Mouse (Mus musculus): Measurements from ENCODE around the gene Shld2. TPM values are rescaled to one million over a fixed set of nuclear protein-coding genes. Genes with fewer than 3 reads are reported as not detected.

Shld2 gene
- polyA plus RNA-seq, 1 experiment from 2014 or later = 4.8 TPM

DNA sequence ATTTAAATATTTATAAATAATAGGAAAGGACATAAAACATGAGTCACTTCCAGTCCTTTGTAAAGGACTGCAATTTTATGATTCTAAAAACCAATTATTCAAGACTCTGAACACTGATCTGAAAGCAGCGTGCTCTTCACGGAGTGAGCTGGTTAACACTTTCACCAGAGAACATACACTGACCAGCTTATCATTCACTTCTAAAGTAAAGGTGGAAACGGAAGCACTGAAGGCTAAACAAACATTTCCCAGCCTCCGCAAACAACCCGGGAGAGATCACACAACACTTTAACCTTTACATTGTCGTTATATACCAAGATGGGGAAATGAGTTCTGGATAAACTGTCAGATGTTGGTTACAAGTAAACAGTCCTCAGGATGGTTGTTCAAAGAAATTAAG lies 69.6 kb downstream of the Shld2 start:
- Histone ChIP-seq H3K36me3 (ENCODE audit: control insufficient read depth, insufficient read depth, low read length) (no peaks in the 10 kb centered on the region), H3K9me3 (replicated peaks; ENCODE audit: control insufficient read depth, low read length, poor library complexity, severe bottlenecking) (no peaks in the 10 kb centered on the region), H3K4me1 (ENCODE audit: control insufficient read depth, insufficient read depth, low read length) (no peaks in the 10 kb centered on the region), H3K4me2 (ENCODE audit: low read length) (no peak overlapping the region), H3K9ac (ENCODE audit: low read depth, low read length) (no peak overlapping the region), H3K27me3 (ENCODE audit: control insufficient read depth, insufficient read depth, low read depth, low read length) (no peaks in the 10 kb centered on the region), H3K27ac (ENCODE audit: low read length) (no peak overlapping the region), H3K4me3 (ENCODE audit: low read depth, low read length) (no peak overlapping the region)
- no peak for ATAC-seq
- WGBS = 89% methylated on average over 6 of the region's 6 CpGs

DNA sequence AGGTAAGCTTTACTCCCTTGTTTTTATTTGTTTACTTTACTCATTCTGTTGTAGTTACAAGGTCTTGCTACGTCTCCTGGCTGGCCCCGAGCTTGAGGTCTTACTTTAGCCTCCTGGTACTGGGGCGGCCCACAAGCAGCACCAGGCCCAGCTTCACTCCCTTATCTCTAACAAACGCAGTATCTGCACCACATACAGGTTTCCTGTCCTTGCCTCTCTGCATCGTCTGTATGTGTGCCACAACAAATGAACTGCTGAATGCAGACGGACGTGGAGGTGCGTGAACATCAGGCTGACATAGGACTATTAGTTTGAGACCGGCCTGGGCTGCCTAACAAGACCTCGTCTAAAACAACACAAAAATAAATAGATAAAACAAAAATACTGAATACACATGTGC lies 70.0 kb downstream of the Shld2 start:
- Histone ChIP-seq H3K4me1 (ENCODE audit: control insufficient read depth, insufficient read depth, low read length) (no peaks in the 10 kb centered on the region), H3K4me3 (ENCODE audit: low read depth, low read length) (no peak overlapping the region), H3K4me2 (ENCODE audit: low read length) (no peak overlapping the region), H3K36me3 (ENCODE audit: control insufficient read depth, insufficient read depth, low read length) (no peaks in the 10 kb centered on the region), H3K9me3 (replicated peaks; ENCODE audit: control insufficient read depth, low read length, poor library complexity, severe bottlenecking) (no peaks in the 10 kb centered on the region), H3K9ac (ENCODE audit: low read depth, low read length) (no peak overlapping the region), H3K27ac (ENCODE audit: low read length) (no peak overlapping the region), H3K27me3 (ENCODE audit: control insufficient read depth, insufficient read depth, low read depth, low read length) (no peaks in the 10 kb centered on the region)
- 88% methylated on average over 10 of the region's 10 CpGs for WGBS
- no peak for ATAC-seq

DNA sequence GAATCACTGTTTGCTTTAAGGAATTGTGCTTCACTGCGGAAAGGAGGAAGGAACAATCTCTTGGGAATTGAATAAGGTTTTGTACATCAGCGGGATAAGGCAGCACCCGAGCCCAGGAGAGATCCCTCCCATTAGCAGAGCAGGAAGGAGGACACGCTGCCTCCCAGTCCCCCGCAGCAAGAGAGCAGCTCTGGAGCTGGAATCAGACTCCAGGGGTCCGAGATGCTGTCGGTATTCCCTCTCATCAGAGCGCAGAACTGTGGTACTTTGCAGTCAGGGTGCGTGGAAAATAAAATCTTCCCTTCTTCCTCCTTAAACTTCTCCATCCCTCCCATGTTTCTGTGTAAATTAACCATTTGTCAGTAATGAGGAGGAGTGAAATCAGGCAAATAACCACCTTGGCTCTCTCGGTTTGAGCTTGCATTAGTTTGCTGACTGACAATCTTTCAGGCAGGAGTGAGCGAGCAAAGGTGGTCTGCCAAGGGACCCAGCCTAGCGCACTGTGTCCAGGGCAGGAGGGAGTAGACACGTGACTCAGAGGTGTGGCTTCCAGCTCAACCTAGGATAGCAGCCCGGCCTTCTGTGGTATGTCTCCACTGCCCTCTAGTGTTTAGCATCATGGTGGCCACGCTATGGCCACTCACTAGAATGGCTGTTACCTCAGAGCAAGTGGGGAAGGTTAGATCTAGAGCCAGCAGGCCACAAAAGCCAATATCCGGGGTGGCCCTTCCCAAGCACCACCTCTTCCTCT lies 75.5 kb downstream of the Shld2 start:
- H3K4me1 ChIP-seq (ENCODE audit: control insufficient read depth, insufficient read depth, low read length) = peaks cover 3% of the 10 kb centered on the region; the same call in 1 of the 2 replicates
- no peaks in the 10 kb centered on the region for H3K27me3 ChIP-seq (ENCODE audit: control insufficient read depth, insufficient read depth, low read depth, low read length)
- peak overlapping the region; percentile 40 for H3K4me3 ChIP-seq (ENCODE audit: low read depth, low read length)
- peak overlapping the region; percentile 64 for H3K9ac ChIP-seq (ENCODE audit: low read depth, low read length)
- H3K9me3 ChIP-seq (replicated peaks; ENCODE audit: control insufficient read depth, low read length, poor library complexity, severe bottlenecking) = no peaks in the 10 kb centered on the region
- 2% methylated on average over 16 of the region's 16 CpGs for WGBS
- H3K4me2 ChIP-seq (ENCODE audit: low read length) = peak overlapping the region; percentile 86
- ATAC-seq = peak; percentile 99
- no peak overlapping the region for H3K27ac ChIP-seq (ENCODE audit: low read length)
- H3K36me3 ChIP-seq (ENCODE audit: control insufficient read depth, insufficient read depth, low read length) = no peaks in the 10 kb centered on the region

DNA sequence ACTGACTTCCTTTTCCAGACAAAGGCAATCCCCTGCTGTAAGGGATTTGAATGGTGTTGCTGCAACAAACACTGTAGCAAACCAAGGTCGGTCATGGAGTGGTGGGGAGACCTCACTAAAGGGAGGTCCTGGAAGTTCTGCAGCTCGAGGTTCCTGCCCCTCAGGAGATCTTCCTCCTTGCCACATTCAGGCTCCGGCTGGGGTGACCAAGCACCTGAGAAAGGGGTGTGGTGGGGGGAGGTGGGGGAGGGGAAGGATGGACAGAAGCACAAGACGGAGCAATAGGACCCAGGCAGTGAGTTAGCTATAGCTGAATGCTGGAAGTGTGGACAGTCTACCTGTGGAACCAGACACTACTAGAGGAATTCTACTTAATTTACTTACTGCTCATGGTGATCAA lies 76.4 kb downstream of the Shld2 start:
- Histone ChIP-seq H3K27ac (ENCODE audit: low read length) (no peak overlapping the region), H3K4me3 (ENCODE audit: low read depth, low read length) (no peak overlapping the region), H3K4me1 (ENCODE audit: control insufficient read depth, insufficient read depth, low read length) (peaks cover 3% of the 10 kb centered on the region; the same call in 1 of the 2 replicates), H3K36me3 (ENCODE audit: control insufficient read depth, insufficient read depth, low read length) (no peaks in the 10 kb centered on the region), H3K27me3 (ENCODE audit: control insufficient read depth, insufficient read depth, low read depth, low read length) (no peaks in the 10 kb centered on the region), H3K9ac (ENCODE audit: low read depth, low read length) (no peak overlapping the region), H3K4me2 (ENCODE audit: low read length) (no peak overlapping the region), H3K9me3 (replicated peaks; ENCODE audit: control insufficient read depth, low read length, poor library complexity, severe bottlenecking) (no peaks in the 10 kb centered on the region)
- 65% methylated on average over 4 of the region's 4 CpGs for WGBS
- ATAC-seq = no peak

DNA sequence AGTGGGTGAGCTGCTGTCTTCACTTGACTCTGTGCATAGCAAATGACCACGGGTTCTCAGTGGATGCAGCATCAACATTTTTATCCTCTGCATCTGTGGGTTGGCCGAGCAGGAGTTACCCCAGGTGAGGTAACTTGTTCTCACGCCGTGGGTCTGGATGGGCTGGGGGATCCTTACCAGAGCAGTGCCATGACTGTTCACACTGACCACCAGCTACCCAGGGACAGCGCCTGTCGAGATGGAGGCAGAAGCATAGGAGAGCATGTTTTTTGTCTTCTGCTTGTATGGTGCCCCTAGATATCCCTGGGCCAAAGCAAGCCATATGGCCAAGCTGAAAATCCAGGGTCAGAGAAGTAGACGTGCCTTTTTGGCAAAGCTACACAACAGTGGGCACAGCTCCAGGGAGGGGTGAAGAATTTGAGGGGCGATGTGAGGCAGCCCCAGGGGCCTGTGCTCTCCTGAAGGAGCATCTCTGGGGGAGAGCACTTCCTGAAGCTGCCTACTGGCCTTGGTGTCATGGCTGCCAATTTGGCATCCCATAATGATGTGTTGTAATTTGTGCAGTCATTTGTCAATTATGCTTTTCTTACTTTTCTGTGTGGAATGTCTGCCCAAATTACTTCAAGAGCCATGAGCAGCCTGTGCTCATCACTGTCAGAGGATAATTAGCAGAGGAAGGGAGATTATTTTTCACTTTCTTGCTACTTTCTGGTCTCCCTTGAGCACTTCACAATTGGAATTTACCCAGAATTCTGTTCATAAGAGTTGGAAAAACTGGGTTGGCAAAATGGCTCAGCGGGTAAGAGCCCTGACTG lies 77.2 kb downstream of the Shld2 start:
- no peak overlapping the region for H3K9ac ChIP-seq (ENCODE audit: low read depth, low read length)
- H3K27ac ChIP-seq (ENCODE audit: low read length) = no peak overlapping the region
- ATAC-seq = no peak
- H3K4me1 ChIP-seq (ENCODE audit: control insufficient read depth, insufficient read depth, low read length) = peaks cover 3% of the 10 kb centered on the region; the same call in 1 of the 2 replicates
- no peaks in the 10 kb centered on the region for H3K27me3 ChIP-seq (ENCODE audit: control insufficient read depth, insufficient read depth, low read depth, low read length)
- no peak overlapping the region for H3K4me2 ChIP-seq (ENCODE audit: low read length)
- WGBS = 90% methylated on average over 9 of the region's 9 CpGs
- H3K4me3 ChIP-seq (ENCODE audit: low read depth, low read length) = no peak overlapping the region
- no peaks in the 10 kb centered on the region for H3K36me3 ChIP-seq (ENCODE audit: control insufficient read depth, insufficient read depth, low read length)
- H3K9me3 ChIP-seq (replicated peaks; ENCODE audit: control insufficient read depth, low read length, poor library complexity, severe bottlenecking) = no peaks in the 10 kb centered on the region

DNA sequence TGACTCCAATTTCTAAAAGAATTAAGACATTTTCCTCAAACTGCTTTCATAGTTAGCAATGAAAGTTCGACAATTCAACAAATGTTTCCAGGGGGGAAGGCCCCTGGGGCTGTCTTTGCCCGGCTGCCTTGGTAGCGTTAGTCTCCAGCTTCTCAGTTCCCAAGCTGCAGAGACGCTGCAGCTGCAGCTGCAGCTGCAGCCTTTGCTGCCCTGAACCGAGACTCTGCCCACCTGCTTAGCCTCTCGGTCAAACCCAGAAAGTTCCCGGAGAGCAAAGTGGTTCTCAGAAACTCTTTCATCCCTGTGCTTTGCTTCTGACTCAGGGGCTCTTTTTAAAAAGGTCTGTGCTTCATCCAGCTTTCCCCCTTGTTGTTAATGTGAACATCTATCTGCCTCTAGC lies 78.0 kb downstream of the Shld2 start:
- H3K9ac ChIP-seq (ENCODE audit: low read depth, low read length) = no peak overlapping the region
- no peak overlapping the region for H3K27ac ChIP-seq (ENCODE audit: low read length)
- H3K9me3 ChIP-seq (replicated peaks; ENCODE audit: control insufficient read depth, low read length, poor library complexity, severe bottlenecking) = no peaks in the 10 kb centered on the region
- no peak for ATAC-seq
- H3K4me1 ChIP-seq (ENCODE audit: control insufficient read depth, insufficient read depth, low read length) = peaks cover 3% of the 10 kb centered on the region; the same call in 1 of the 2 replicates
- no peak overlapping the region for H3K4me3 ChIP-seq (ENCODE audit: low read depth, low read length)
- WGBS = 35% methylated on average over 7 of the region's 7 CpGs
- H3K27me3 ChIP-seq (ENCODE audit: control insufficient read depth, insufficient read depth, low read depth, low read length) = no peaks in the 10 kb centered on the region
- no peaks in the 10 kb centered on the region for H3K36me3 ChIP-seq (ENCODE audit: control insufficient read depth, insufficient read depth, low read length)
- no peak overlapping the region for H3K4me2 ChIP-seq (ENCODE audit: low read length)

DNA sequence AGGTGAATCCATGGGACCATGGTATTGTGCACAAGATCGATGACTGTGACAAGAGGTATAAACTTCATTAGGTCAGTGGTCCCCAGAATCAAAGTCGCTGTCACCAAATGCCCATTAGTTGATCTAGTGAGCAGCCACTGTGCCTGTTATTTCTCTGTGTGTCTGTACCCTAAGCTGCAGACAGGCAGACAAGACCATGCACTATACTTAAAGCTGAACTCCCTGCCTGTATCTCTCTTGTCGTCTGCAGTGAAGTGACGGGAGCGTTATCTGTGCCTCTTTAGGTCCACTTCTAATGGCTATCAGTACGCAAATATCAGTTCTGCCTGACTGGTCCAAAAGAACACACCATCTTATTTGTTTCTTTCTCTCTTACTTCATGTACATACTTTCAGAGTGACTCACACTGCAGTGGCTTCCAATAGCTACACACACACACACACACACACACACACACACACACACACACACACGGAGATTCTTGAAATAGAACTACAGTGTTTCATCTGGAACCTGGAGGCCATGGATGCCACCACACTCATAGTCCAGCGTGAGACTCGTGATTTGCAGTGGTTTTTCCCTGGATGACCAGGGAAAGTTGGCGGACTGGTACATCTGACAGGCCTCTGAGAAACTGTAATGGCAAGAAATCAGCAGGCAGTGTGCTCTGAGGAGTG lies 81.3 kb downstream of the Shld2 start:
- H3K36me3 ChIP-seq (ENCODE audit: control insufficient read depth, insufficient read depth, low read length) = no peaks in the 10 kb centered on the region
- no peak overlapping the region for H3K4me3 ChIP-seq (ENCODE audit: low read depth, low read length)
- H3K9ac ChIP-seq (ENCODE audit: low read depth, low read length) = no peak overlapping the region
- no peaks in the 10 kb centered on the region for H3K9me3 ChIP-seq (replicated peaks; ENCODE audit: control insufficient read depth, low read length, poor library complexity, severe bottlenecking)
- WGBS = 92% methylated on average over 10 of the region's 10 CpGs
- no peaks in the 10 kb centered on the region for H3K4me1 ChIP-seq (ENCODE audit: control insufficient read depth, insufficient read depth, low read length)
- H3K4me2 ChIP-seq (ENCODE audit: low read length) = no peak overlapping the region
- no peak for ATAC-seq
- H3K27ac ChIP-seq (ENCODE audit: low read length) = no peak overlapping the region
- H3K27me3 ChIP-seq (ENCODE audit: control insufficient read depth, insufficient read depth, low read depth, low read length) = no peaks in the 10 kb centered on the region

DNA sequence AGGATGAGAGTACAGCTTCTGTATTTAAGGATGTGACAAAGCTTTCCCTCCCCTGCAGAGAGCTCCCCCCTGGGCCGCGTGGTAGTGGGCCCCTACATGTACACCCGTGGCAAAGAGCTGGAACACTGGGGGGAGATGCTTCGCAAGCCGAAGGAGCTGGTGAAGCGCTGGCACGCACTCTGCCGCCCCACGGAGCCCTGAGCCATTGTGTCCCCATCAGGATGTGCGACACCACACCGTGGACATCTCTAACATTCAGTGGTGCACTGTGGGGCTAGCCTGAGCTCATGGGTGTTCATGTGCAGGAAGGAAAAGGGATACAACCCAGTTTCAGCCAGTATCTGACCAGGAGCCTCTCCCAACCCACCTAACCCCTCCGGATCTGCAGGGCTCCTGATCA lies 82.3 kb downstream of the Shld2 start:
- Histone ChIP-seq H3K4me1 (ENCODE audit: control insufficient read depth, insufficient read depth, low read length) (no peaks in the 10 kb centered on the region), H3K27ac (ENCODE audit: low read length) (no peak overlapping the region), H3K36me3 (ENCODE audit: control insufficient read depth, insufficient read depth, low read length) (no peaks in the 10 kb centered on the region), H3K9me3 (replicated peaks; ENCODE audit: control insufficient read depth, low read length, poor library complexity, severe bottlenecking) (no peaks in the 10 kb centered on the region), H3K9ac (ENCODE audit: low read depth, low read length) (no peak overlapping the region), H3K4me2 (ENCODE audit: low read length) (no peak overlapping the region), H3K4me3 (ENCODE audit: low read depth, low read length) (no peak overlapping the region), H3K27me3 (ENCODE audit: control insufficient read depth, insufficient read depth, low read depth, low read length) (no peaks in the 10 kb centered on the region)
- WGBS = 85% methylated on average over 12 of the region's 12 CpGs
- ATAC-seq = no peak

DNA sequence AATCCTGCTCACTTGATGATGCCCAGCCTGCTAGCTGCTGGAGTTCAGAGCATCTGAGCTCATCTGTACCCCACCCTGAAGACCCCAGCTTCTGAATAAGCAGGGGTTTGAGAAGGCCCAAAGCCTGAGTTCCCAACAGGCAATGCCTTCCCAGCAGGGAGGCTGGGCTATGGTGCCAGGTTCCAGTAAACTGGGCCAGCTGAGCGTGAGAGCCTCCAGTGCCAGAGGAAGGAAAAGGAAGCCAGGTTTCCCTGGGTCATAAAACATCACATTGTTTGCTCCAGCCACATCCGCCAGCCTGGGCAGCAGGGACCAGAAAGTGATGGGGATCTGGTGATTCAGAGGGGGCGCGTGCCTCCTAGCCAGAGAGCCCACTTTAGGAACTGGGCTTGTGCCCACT lies 83.7 kb downstream of the Shld2 start:
- H3K27ac ChIP-seq (ENCODE audit: low read length) = no peak overlapping the region
- no peak overlapping the region for H3K4me2 ChIP-seq (ENCODE audit: low read length)
- no peaks in the 10 kb centered on the region for H3K27me3 ChIP-seq (ENCODE audit: control insufficient read depth, insufficient read depth, low read depth, low read length)
- no peaks in the 10 kb centered on the region for H3K9me3 ChIP-seq (replicated peaks; ENCODE audit: control insufficient read depth, low read length, poor library complexity, severe bottlenecking)
- no peak for ATAC-seq
- H3K9ac ChIP-seq (ENCODE audit: low read depth, low read length) = no peak overlapping the region
- H3K36me3 ChIP-seq (ENCODE audit: control insufficient read depth, insufficient read depth, low read length) = no peaks in the 10 kb centered on the region
- H3K4me1 ChIP-seq (ENCODE audit: control insufficient read depth, insufficient read depth, low read length) = no peaks in the 10 kb centered on the region
- WGBS = 84% methylated on average over 4 of the region's 4 CpGs
- no peak overlapping the region for H3K4me3 ChIP-seq (ENCODE audit: low read depth, low read length)

Data from midbrain, embryonic 16.5 days (tissue).